Mouse (Mus musculus) testis, adult 2 months (tissue): ENCODE results near the gene Slc11a1.

Experiments
- CTCF ChIP-seq: fragments of 200-500 bp; IDR thresholded peaks from 2 replicates; pipeline ENCODE4 v1.5.1; 2012; ENCODE audit warnings: low read depth, mild to moderate bottlenecking, inconsistent platforms, low read length, moderate library complexity; ENCODE audit not compliant: control insufficient read depth, insufficient read depth, insufficient replicate concordance
- POLR2A ChIP-seq: fragments of 200-500 bp; IDR thresholded peaks from 2 replicates; pipeline ENCODE4 v1.6.1; 2012; ENCODE audit warnings: low read depth, mild to moderate bottlenecking, inconsistent platforms, low read length, moderate library complexity; ENCODE audit not compliant: control insufficient read depth

GRCm38 (mm10) chr1:74390924-74391748 is 16.1 kb downstream of the Slc11a1 start, which contains the start of gene Ctdsp1:
- peak; percentile 40; the same call in 1 of the 2 replicates for TF ChIP-seq POLR2A
- TF ChIP-seq CTCF, result no peak
